Mouse (Mus musculus) thymus, adult 2 months (tissue): ENCODE results near the gene Atl1.

Experiments used
- CTCF ChIP-seq: fragments of 200-500 bp; IDR thresholded peaks from 2 replicates; pipeline ENCODE4 v1.5.1; 2012; ENCODE audit warnings: mild to moderate bottlenecking, control low read depth, low read length, moderate library complexity, borderline replicate concordance; ENCODE audit not compliant: control insufficient read depth, poor library complexity, insufficient read depth; ENCODE audit errors: extremely low read depth
- POLR2A ChIP-seq: fragments of 200-500 bp; IDR thresholded peaks from 2 replicates; pipeline ENCODE4 v1.6.1; 2012; ENCODE audit warnings: mild to moderate bottlenecking, low read length, control low read depth, moderate library complexity; ENCODE audit not compliant: control insufficient read depth, poor library complexity, insufficient read depth; ENCODE audit errors: extremely low read depth

GRCm38 (mm10) chr12:69986241-69986762, 93.9 kb downstream of the Atl1 start:
- TF ChIP-seq POLR2A (no peak), CTCF (no peak)
